Mouse (Mus musculus) adipocyte (in vitro differentiated cells): Measurements from ENCODE around the gene Tbc1d10c.

Experiments
- DNase-seq: peaks from one replicate; pipeline ENCODE4 v3.0.0-alpha.2; 2016; ENCODE audit warnings: low spot score

Gene Tbc1d10c

GRCm38 (mm10) chr19:4156771-4157170 is 34.3 kb downstream of the Tbc1d10c start:
- DNase-seq: no peak

GRCm38 (mm10) chr19:4156073-4156579 is 35.0 kb downstream of the Tbc1d10c start:
- no peak for DNase-seq

GRCm38 (mm10) chr19:4155223-4156072 is 35.6 kb downstream of the Tbc1d10c start:
- peak; percentile 57 for DNase-seq

GRCm38 (mm10) chr19:4154437-4155222 is 36.5 kb downstream of the Tbc1d10c start:
- no peak for DNase-seq

- DNase-seq: no peak
Measured at GRCm38 (mm10) chr19:4153232-4153654, 37.8 kb downstream of the Tbc1d10c start, which contains the start of gene Ptprcap. Gene Ptprcap (plus strand): TSS chr19:4153604.

- no peak for DNase-seq
Measured at GRCm38 (mm10) chr19:4152445-4153231, 38.4 kb downstream of the Tbc1d10c start.

- no peak for DNase-seq
Measured at GRCm38 (mm10) chr19:4151898-4152297, 39.2 kb downstream of the Tbc1d10c start.

- DNase-seq: no peak
Measured at GRCm38 (mm10) chr19:4151488-4151860, 39.6 kb downstream of the Tbc1d10c start.

- no peak for DNase-seq
Measured at GRCm38 (mm10) chr19:4150567-4151487, 40.3 kb downstream of the Tbc1d10c start.

GRCm38 (mm10) chr19:4149764-4150461 is 41.2 kb downstream of the Tbc1d10c start:
- DNase-seq: no peak

- no peak for DNase-seq
Measured at GRCm38 (mm10) chr19:4149283-4149682, 41.8 kb downstream of the Tbc1d10c start.

GRCm38 (mm10) chr19:4148819-4149218 is 42.3 kb downstream of the Tbc1d10c start:
- DNase-seq: no peak

- DNase-seq: peak; percentile 97
Measured at GRCm38 (mm10) chr19:4148491-4148806, 42.6 kb downstream of the Tbc1d10c start, which contains the start of gene Coro1b. Gene Coro1b (plus strand): TSS chr19:4148619.

- DNase-seq: peak; percentile 42
Measured at GRCm38 (mm10) chr19:4147782-4148490, 43.1 kb downstream of the Tbc1d10c start.

- DNase-seq: peak; percentile 90
Measured at GRCm38 (mm10) chr19:4147022-4147405, 44.1 kb downstream of the Tbc1d10c start.

GRCm38 (mm10) chr19:4146366-4147021 is 44.6 kb downstream of the Tbc1d10c start:
- DNase-seq: no peak

- no peak for DNase-seq
Measured at GRCm38 (mm10) chr19:4145936-4146335, 45.1 kb downstream of the Tbc1d10c start.

- DNase-seq: peak; percentile 81
Measured at GRCm38 (mm10) chr19:4144550-4145498, 46.3 kb downstream of the Tbc1d10c start.
